Mouse (Mus musculus): ENCODE measurements at regions not wholly inside any gene's neighbourhood (a gene's known extent, or its start where the extent isn't known, plus 50 kb on each side); places are given as distances from the start of the nearest gene placed in this dataset.

GRCm38 (mm10) chr6:123930951-123931350 lies 77.7 kb upstream of the Vmn2r25 start:
- peak; percentile 20 to 77 for DNase-seq (ENCODE audit: inconsistent age in 2 of 2, low spot score in 1 of 2)

- no peak for DNase-seq (ENCODE audit: inconsistent age in 2 of 2, low spot score in 1 of 2)
These were observed 84.7 kb upstream of the Vmn2r25 start for GRCm38 (mm10) chr6:123937930-123938329.

- DNase-seq (ENCODE audit: inconsistent age in 2 of 2, low spot score in 1 of 2) = no peak
These were observed 63.0 kb upstream of the Vmn2r26 start for GRCm38 (mm10) chr6:123961321-123961720.

- no peak for DNase-seq (ENCODE audit: inconsistent age in 2 of 2, low spot score in 1 of 2)
These were observed 53.2 kb upstream of the Vmn2r26 start for GRCm38 (mm10) chr6:123971180-123971579.

All from adrenal gland, adult (tissue).